Mouse (Mus musculus): ENCODE results near the gene Camsap3.

Camsap3 gene

GRCm38 (mm10) chr8:3600401-3600800 lies 13.3 kb downstream of the Camsap3 start:
- DNase-seq (ENCODE audit: low spot score): peak; percentile 81

- DNase-seq (ENCODE audit: low spot score): no peak
Observed at GRCm38 (mm10) chr8:3603439-3603838, 16.3 kb downstream of the Camsap3 start.

- DNase-seq (ENCODE audit: low spot score): peak; percentile 87
Observed at GRCm38 (mm10) chr8:3606593-3606992, 19.5 kb downstream of the Camsap3 start.

GRCm38 (mm10) chr8:3607822-3608221 lies 20.7 kb downstream of the Camsap3 start:
- no peak for DNase-seq (ENCODE audit: low spot score)

GRCm38 (mm10) chr8:3609046-3609815 lies 22.1 kb downstream of the Camsap3 start:
- DNase-seq (ENCODE audit: low spot score): peak; percentile 93

- DNase-seq (ENCODE audit: low spot score): no peak
Observed at GRCm38 (mm10) chr8:3609816-3610150, 22.7 kb downstream of the Camsap3 start.

- DNase-seq (ENCODE audit: low spot score): peak; percentile 100
Observed at GRCm38 (mm10) chr8:3621199-3621970, 34.3 kb downstream of the Camsap3 start, which contains the start of the genes Xab2 and Pet100. TSS of gene Xab2 (minus strand) at chr8:3621316. TSS of gene Pet100 (plus strand) at chr8:3621548.

GRCm38 (mm10) chr8:3622119-3622518 lies 35.0 kb downstream of the Camsap3 start:
- no peak for DNase-seq (ENCODE audit: low spot score)

GRCm38 (mm10) chr8:3625445-3625844 lies 38.4 kb downstream of the Camsap3 start, which contains the start of gene Pcp2:
TSS of gene Pcp2 (minus strand) at chr8:3625545.
- DNase-seq (ENCODE audit: low spot score): no peak

- no peak for DNase-seq (ENCODE audit: low spot score)
Observed at GRCm38 (mm10) chr8:3626971-3627370, 39.9 kb downstream of the Camsap3 start.

- DNase-seq (ENCODE audit: low spot score): no peak
Observed at GRCm38 (mm10) chr8:3628014-3628413, 40.9 kb downstream of the Camsap3 start.

- peak; percentile 75 for DNase-seq (ENCODE audit: low spot score)
Observed at GRCm38 (mm10) chr8:3630647-3631477, 43.8 kb downstream of the Camsap3 start, which contains the start of gene Stxbp2. TSS of gene Stxbp2 (plus strand) at chr8:3630955.

GRCm38 (mm10) chr8:3631478-3631875 lies 44.4 kb downstream of the Camsap3 start:
- DNase-seq (ENCODE audit: low spot score): no peak

- DNase-seq (ENCODE audit: low spot score): no peak
Observed at GRCm38 (mm10) chr8:3645804-3646203, 58.7 kb downstream of the Camsap3 start.

GRCm38 (mm10) chr8:3646824-3647531 lies 59.9 kb downstream of the Camsap3 start:
- DNase-seq (ENCODE audit: low spot score): no peak

- DNase-seq (ENCODE audit: low spot score): no peak
Observed at GRCm38 (mm10) chr8:3647561-3647960, 60.5 kb downstream of the Camsap3 start.

GRCm38 (mm10) chr8:3648268-3648667 lies 61.2 kb downstream of the Camsap3 start:
- no peak for DNase-seq (ENCODE audit: low spot score)

- DNase-seq (ENCODE audit: low spot score): no peak
Observed at GRCm38 (mm10) chr8:3648990-3649389, 61.9 kb downstream of the Camsap3 start.

- DNase-seq (ENCODE audit: low spot score): no peak
Observed at GRCm38 (mm10) chr8:3652845-3653244, 65.8 kb downstream of the Camsap3 start.

- DNase-seq (ENCODE audit: low spot score): no peak
Observed at GRCm38 (mm10) chr8:3654726-3655508, 67.8 kb downstream of the Camsap3 start.

- no peak for DNase-seq (ENCODE audit: low spot score)
Observed at GRCm38 (mm10) chr8:3655526-3655925, 68.4 kb downstream of the Camsap3 start, which contains the start of gene Retn. TSS of gene Retn (plus strand) at chr8:3655770.

All from MN1 (cell line).